Mouse (Mus musculus): ENCODE measurements at regions not wholly inside any gene's neighbourhood (a gene's known extent, or its start where the extent isn't known, plus 50 kb on each side); places are given as distances from the start of the nearest gene placed in this dataset.

DNA sequence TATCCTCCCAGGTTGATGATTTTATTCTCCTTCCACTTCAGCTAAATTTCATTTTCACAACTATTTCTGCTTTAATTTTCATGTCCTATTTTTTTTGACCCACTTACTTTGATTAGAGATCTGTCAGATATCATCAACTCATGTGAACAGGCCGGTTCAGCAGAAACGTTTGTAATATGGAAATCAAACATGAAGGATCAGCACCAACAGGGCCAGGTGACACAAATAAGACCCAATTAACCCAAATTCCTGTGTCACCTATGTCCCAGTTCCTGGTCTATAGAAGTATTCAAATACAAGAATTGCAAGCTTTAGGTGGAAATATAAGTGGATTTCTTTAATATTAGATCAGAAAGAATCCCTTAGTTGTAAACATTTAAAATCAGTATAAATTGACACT, 332.7 kb downstream of the 1700017N19Rik start:
- DNase-seq = no peak

DNA sequence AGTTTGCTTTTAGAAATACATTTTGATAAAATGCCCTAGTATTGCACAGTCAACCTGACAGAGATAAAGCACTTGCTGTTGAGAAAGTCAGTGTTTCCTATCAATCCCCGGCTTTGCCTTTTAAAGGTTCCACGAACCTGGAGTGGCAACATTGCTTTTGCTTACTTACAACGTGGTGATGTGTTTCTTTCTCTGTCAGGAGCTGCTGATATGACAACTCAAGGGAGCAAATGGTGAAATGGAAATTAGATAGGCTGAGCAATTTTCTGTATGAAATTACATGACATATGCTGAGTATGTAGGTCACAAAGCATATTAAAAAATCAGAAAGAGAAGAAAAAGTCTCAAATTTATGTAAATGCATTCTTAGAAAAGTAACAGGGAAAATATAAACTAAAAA, 336.8 kb downstream of the 1700017N19Rik start:
- no peak for DNase-seq

- DNase-seq = no peak
Measured at GRCm38 (mm10) chr10:100931739-100932138, 341.5 kb downstream of the 1700017N19Rik start.

DNA sequence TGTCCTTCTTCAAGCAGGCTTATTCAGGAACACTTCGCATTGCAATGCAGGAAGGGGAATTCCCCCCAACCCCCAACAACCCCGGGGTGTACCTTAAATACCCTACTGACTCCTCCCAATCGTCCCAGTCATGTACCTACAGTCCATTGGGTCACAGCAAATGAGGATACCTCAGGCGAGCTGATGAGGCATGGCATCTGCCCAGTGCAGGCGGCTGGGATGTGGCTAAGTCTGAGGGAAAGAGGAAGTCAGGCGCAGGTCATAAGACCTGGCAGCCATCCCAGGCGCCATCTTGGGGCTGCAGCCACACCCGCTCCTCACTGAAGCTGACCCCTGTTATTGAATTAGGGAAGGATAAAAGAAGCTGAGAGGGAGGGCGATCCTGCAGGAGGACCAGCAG, 368.1 kb downstream of the 1700017N19Rik start:
- no peak for DNase-seq

- DNase-seq = no peak
Measured at GRCm38 (mm10) chr10:101003469-101003868, 413.2 kb downstream of the 1700017N19Rik start.

DNA sequence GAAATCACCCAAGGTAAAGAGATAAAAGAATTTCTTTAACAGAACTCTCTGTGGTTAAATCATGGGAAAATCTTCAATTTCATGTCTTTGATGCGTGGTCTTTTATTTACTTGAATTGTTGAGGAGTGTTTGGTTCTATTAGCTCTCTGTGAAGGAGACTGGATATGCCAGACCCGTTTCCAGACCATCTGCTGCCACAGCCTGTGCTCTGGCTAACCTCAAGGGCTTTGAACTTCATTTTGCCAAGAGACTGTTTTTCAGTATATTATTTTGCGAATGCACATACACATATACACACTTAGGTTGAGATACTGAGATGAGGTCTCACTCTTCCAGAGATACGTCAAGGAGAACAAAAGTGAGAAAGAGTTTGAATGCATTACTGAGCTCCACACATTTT, 414.4 kb downstream of the 1700017N19Rik start:
- no peak for DNase-seq

DNA sequence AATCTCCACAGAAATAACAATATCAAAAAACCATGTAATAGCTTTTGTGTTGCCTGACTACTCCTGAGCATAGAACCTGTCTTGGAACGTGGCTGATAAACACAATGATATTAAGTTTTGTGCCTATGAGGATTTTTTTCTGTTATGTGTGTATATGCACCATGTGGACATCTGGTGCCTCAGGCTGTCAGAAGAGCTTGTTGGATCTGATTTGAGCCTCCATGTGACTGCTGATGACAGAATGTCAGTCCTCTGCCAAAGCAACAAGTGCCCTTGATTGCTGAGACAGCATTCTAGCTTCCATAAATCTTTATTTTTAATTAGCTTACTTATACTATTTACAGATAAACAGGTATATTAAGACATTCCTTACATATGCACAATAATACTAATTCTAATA, 425.1 kb downstream of the 1700017N19Rik start:
- no peak for DNase-seq

DNA sequence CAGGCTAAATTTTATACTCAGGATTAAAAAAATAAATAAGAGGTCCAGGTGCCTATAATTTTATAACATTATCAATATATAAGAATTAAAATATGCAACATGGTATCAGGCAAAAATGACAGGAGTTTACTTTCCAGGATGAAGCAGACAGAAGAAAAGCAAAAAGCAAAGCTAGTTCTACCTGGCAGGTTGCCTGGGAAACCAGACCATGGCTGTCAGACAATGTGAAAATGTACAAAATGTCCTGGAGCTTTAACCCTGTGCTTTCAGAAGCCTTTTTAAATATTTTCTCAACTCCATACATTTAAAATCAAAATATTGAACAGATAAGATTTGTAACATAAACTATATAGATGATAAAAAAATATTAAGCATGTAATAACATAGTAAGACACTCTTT, 448.3 kb downstream of the 1700017N19Rik start:
- DNase-seq = no peak

DNA sequence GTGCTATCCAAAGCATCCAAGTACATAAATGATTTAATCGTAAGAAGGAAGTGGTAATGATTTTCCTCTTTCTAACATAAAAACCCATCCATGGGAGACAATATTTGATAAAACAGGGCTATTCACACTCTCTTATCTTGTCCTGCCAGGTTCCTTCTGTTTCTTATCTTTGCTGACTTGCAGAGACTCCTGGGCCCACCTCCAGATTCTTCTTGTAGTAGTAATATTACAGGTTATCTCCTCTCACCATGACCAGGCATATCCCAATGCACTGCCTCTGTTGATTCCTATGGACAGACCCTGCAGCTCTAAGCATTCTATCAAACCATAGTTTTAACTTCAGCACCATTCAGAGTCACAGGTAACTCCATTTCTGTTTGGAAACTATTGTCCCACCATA, 448.8 kb downstream of the 1700017N19Rik start:
- DNase-seq = no peak

Measured in liver (tissue).